Mouse (Mus musculus): ENCODE measurements at regions not wholly inside any gene's neighbourhood (a gene's known extent, or its start where the extent isn't known, plus 50 kb on each side); places are given as distances from the start of the nearest gene placed in this dataset.
"Not testable (repeated sequence)": the region's sequence is repeated elsewhere in the genome, so short reads cannot be mapped to it uniquely, and the experiment has no call there.

DNA sequence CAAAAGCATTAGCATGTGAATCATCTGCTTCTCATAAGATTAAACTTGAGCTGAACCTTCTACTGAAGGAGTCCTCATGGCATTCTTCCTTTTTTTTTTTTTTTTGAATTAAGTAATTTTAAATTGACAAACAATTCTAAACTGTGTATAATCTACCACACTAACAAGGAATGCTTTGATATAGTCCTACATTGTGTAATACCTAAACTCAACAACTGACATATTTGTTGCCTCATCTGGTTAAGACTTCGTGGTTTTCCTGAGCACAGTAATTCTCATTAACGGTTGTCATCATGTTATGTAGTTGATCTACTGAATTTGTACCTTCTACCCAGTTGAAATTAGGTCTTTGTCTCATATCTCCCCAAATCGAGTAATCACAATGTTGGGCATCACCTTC lies 83.9 kb upstream of the Hcrtr2 start:
- no peak for DNase-seq

DNA sequence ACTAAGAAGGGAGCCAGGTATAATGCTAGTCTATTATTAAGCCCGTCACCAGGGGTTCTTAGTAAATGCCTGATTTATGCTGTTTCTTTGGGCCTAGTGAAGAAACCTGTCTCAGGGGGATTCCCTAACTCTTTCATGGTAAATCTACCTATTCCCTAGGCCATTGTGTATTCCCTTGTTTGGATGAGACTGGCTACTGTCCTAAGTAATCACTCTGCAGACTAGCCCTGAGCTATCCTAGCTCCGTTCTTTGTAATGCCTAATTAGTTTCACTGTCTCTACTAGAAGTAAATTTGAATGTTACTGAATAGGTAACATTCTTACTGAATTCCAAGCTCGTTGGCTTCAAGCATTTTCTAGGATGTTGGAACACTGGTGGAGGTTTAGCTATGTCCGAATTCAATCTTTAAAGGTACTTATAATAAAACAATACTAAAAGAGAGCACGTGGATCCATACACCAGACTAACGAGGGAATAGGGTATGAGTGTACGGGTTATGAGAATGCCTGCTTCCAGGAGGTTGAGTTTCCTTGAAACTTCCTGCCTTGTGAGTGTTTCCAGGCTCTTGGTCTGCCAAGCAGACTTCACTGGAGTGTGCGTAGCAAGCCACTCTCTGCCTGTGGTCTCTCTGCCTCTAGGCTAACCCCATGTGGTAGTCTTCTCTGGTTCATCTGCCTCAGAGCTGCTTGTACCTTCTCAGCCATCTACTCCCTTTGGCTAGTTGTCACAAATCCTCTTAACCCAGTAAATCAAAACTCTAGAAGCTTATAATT lies 78.4 kb upstream of the Hcrtr2 start:
- DNase-seq = not testable (repeated sequence)

DNA sequence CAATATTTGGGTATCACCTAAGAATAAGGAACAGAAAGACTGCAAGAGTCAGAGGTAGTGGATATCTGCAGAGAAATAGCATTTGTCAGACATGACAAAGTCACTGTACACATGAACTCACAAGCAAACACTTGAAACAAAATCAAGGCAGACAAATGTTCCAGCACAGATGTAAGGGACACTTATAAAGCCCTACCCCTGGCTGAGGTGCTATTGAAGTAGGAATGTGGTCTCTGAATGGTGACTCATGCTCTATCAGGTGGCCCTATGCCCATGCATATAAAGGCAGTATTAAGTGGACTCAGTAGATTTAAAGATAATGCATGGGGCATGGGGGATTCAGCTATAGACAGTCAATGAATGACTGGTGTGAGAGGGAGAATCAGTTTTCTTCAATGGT lies 77.2 kb upstream of the Hcrtr2 start:
- DNase-seq = no peak

DNA sequence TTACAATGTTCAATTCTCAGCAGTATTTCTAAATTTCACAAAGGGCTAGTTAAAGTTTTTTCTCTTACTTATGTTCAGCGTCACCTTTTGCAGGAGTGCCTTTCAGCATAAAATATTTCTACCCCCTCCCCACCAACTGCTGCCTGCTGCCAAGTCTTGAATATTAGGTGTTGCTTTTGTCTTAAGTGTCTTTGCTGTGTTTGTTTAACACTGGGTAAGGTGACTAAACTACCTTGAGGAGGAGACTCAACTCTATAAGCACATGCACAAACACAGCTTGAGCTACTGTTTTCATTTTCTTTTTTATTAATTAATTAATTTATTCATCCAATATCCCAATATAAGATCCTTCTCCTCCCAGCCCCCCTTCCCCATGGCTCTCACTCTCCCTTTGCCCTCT lies 70.1 kb upstream of the Hcrtr2 start:
- DNase-seq = no peak

DNA sequence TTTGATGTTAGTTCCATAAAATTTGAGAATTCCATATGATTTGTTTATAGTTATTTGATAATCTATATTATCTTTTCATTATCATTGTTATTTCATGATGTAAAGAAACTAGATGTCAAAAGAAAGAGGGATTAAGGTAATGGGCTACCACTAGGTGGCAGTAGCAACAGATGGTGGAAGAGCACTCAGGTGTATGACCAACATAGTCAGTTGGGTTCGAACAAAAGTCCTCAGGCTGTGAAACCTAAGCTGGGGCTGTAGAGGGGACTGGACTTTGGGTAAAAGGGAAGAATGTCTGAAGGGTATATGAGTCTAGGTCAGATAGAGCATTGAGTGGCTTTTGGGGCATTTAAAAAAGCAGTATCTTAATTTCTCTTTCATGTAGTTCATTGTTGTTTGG lies 67.2 kb upstream of the Hcrtr2 start:
- DNase-seq = peak; percentile 6
